Mouse (Mus musculus) midbrain, postnatal 0 days (tissue): ENCODE results near the gene Dnajc3. TPM values are rescaled to one million over a fixed set of nuclear protein-coding genes. Genes with fewer than 3 reads are reported as not detected.

Source experiments
- ATAC-seq: fragments of 200-750 bp; cut with Nextera tagmentation; 2 replicates; pipeline ENCODE4 v1.8.0; 2017; ENCODE audit warnings: moderate number of reproducible peaks, mild to moderate bottlenecking, moderate TSS enrichment, moderate library complexity; ENCODE audit not compliant: low FRiP score
- DNase-seq: peaks from one replicate; pipeline ENCODE4 v3.0.0-alpha.2; 2015; ENCODE audit warnings: low spot score
- H3K27ac ChIP-seq: fragments of 300-500 bp; sonication (generic); 2 replicates; pipeline ENCODE4 v1.5.1; 2014; ENCODE audit warnings: low read depth, mild to moderate bottlenecking, low read length, mixed read lengths
- H3K27me3 ChIP-seq: fragments of 300-500 bp; sonication (generic); 2 replicates; pipeline ENCODE4 v1.6.1; 2014; ENCODE audit warnings: low read length, control low read depth, mixed read lengths; ENCODE audit not compliant: insufficient read depth
- H3K36me3 ChIP-seq: fragments of 300-500 bp; sonication (generic); 2 replicates; pipeline ENCODE4 v1.6.1; 2014; ENCODE audit warnings: low read length, control low read depth, mixed read lengths; ENCODE audit not compliant: insufficient read depth
- H3K4me1 ChIP-seq: fragments of 300-500 bp; sonication (generic); 2 replicates; pipeline ENCODE4 v1.6.1; 2014; ENCODE audit warnings: mild to moderate bottlenecking, control low read depth, antibody characterized with exemption, low read length, mixed read lengths; ENCODE audit not compliant: insufficient read depth
- H3K4me2 ChIP-seq: fragments of 300-500 bp; sonication (generic); 2 replicates; pipeline ENCODE4 v1.6.1; 2014; ENCODE audit warnings: low read depth, mild to moderate bottlenecking, low read length, mixed read lengths; ENCODE audit not compliant: poor library complexity, severe bottlenecking
- H3K4me3 ChIP-seq: fragments of 300-500 bp; sonication (generic); 2 replicates; pipeline ENCODE4 v1.5.1; 2014; ENCODE audit warnings: low read depth, mild to moderate bottlenecking, low read length, moderate library complexity
- H3K9ac ChIP-seq: fragments of 300-500 bp; sonication (generic); replicated peaks from 2 replicates; pipeline ENCODE4 v1.6.1; 2014; ENCODE audit warnings: mild to moderate bottlenecking, low read length, moderate library complexity, mixed read lengths; ENCODE audit not compliant: poor library complexity, severe bottlenecking
- H3K9me3 ChIP-seq: fragments of 300-500 bp; sonication (generic); 2 replicates; pipeline ENCODE4 v1.6.1; 2016; ENCODE audit warnings: low read length, control low read depth
- CTCF ChIP-seq: IDR thresholded peaks from 2 replicates; pipeline ENCODE4 v1.5.1; 2016; ENCODE audit warnings: antibody characterized with exemption, mild to moderate bottlenecking
- WGBS: fragments of 180-500 bp; shearing (Covaris S2); extraction: QIAGEN DNeasy Blood & Tissue Kit; methylation state at CpG from one replicate; pipeline ENCODE4 v1.1.7; 2014; 5-methylcytosine and 5-hydroxymethylcytosine counted together
- polyA plus RNA-seq: library from polyadenylated mRNA; unstranded; fragments of >200 nt; fragmentation: Nextera tagmentation; extraction: Ambion mirVana; gene quantifications from 2 replicates; pipeline ENCODE4 v1.2.1, GENCODE M21; 2015
- total RNA-seq: library from RNA; depleted of rRNA; stranded (reverse); fragments of >200 nt; gene quantifications from 2 replicates; pipeline ENCODE4 v1.2.3, GENCODE M21; 2014

Gene Dnajc3
- total and polyA plus RNA-seq, 2 experiments from 2014 or later, result 19.9 to 22.0 TPM

- Histone ChIP-seq H3K9me3 (no peaks in the 10 kb centered on the region), H3K36me3 (no peaks in the 10 kb centered on the region), H3K4me2 (no peak overlapping the region), H3K9ac (no peak overlapping the region), H3K27ac (no peak overlapping the region), H3K27me3 (no peaks in the 10 kb centered on the region), H3K4me1 (peaks cover 7% of the 10 kb centered on the region), H3K4me3 (no peak overlapping the region)
- 86% methylated on average over 3 of the region's 3 CpGs for WGBS
- no peak for TF ChIP-seq CTCF
- DNase-seq (no peak), ATAC-seq (no peak)
Observed at GRCm38 (mm10) chr14:118928565-118928964, 9.2 kb upstream of the Dnajc3 start.

GRCm38 (mm10) chr14:118929779-118930178 lies 8.0 kb upstream of the Dnajc3 start:
- no peak overlapping the region for H3K9ac ChIP-seq
- H3K4me2 ChIP-seq, result no peak overlapping the region
- ATAC-seq (no peak), DNase-seq (no peak)
- no peak overlapping the region for H3K4me3 ChIP-seq
- H3K27ac ChIP-seq, result no peak overlapping the region
- no peaks in the 10 kb centered on the region for H3K27me3 ChIP-seq
- TF ChIP-seq CTCF, result no peak
- H3K4me1 ChIP-seq, result 0 out of 2 replicates have a peak, but pooled peaks cover 4% of the 10 kb centered on the region
- H3K9me3 ChIP-seq, result no peaks in the 10 kb centered on the region
- no peaks in the 10 kb centered on the region for H3K36me3 ChIP-seq
- WGBS, result 89% methylated on average over 2 of the region's 2 CpGs

GRCm38 (mm10) chr14:118930777-118931176 lies 7.0 kb upstream of the Dnajc3 start:
- Histone ChIP-seq H3K4me1 (0 out of 2 replicates have a peak, but pooled peaks cover 3% of the 10 kb centered on the region), H3K4me2 (no peak overlapping the region), H3K9me3 (no peaks in the 10 kb centered on the region), H3K36me3 (no peaks in the 10 kb centered on the region), H3K27me3 (no peaks in the 10 kb centered on the region), H3K27ac (no peak overlapping the region), H3K4me3 (no peak overlapping the region), H3K9ac (no peak overlapping the region)
- DNase-seq, result no peak
- WGBS, result 74% methylated on average over 2 of the region's 2 CpGs
- TF ChIP-seq CTCF, result no peak
- no peak for ATAC-seq

GRCm38 (mm10) chr14:118931181-118931580 lies 6.6 kb upstream of the Dnajc3 start:
- 63% methylated on average over 2 of the region's 2 CpGs for WGBS
- Histone ChIP-seq H3K4me1 (no peaks in the 10 kb centered on the region), H3K27me3 (no peaks in the 10 kb centered on the region), H3K4me2 (no peak overlapping the region), H3K27ac (no peak overlapping the region), H3K9ac (no peak overlapping the region), H3K36me3 (no peaks in the 10 kb centered on the region), H3K9me3 (no peaks in the 10 kb centered on the region), H3K4me3 (no peak overlapping the region)
- ATAC-seq (no peak), DNase-seq (no peak)
- no peak for TF ChIP-seq CTCF

- H3K4me2 ChIP-seq, result no peak overlapping the region
- no peaks in the 10 kb centered on the region for H3K4me1 ChIP-seq
- H3K9ac ChIP-seq, result no peak overlapping the region
- H3K9me3 ChIP-seq, result no peaks in the 10 kb centered on the region
- no peak for ATAC-seq
- DNase-seq, result no peak
- no peak for TF ChIP-seq CTCF
- 72% methylated on average over 8 of the region's 8 CpGs for WGBS
- no peaks in the 10 kb centered on the region for H3K36me3 ChIP-seq
- H3K27ac ChIP-seq, result no peak overlapping the region
- no peak overlapping the region for H3K4me3 ChIP-seq
- H3K27me3 ChIP-seq, result no peaks in the 10 kb centered on the region
Observed at GRCm38 (mm10) chr14:118932956-118933355, 4.8 kb upstream of the Dnajc3 start.

- ATAC-seq (no peak), DNase-seq (no peak)
- TF ChIP-seq CTCF, result no peak
- H3K4me1 ChIP-seq, result 0 out of 2 replicates have a peak, but pooled peaks cover 3% of the 10 kb centered on the region
- H3K4me2 ChIP-seq, result no peak overlapping the region
- WGBS, result 86% methylated on average over 9 of the region's 9 CpGs
- H3K36me3 ChIP-seq, result no peaks in the 10 kb centered on the region
- no peak overlapping the region for H3K27ac ChIP-seq
- H3K27me3 ChIP-seq, result no peaks in the 10 kb centered on the region
- H3K9me3 ChIP-seq, result no peaks in the 10 kb centered on the region
- no peak overlapping the region for H3K9ac ChIP-seq
- no peak overlapping the region for H3K4me3 ChIP-seq
Observed at GRCm38 (mm10) chr14:118934686-118935085, 3.1 kb upstream of the Dnajc3 start.
